Mouse (Mus musculus) E14TG2a.4 (cell line): ENCODE measurements at regions not wholly inside any gene's neighbourhood (a gene's known extent, or its start where the extent isn't known, plus 50 kb on each side); places are given as distances from the start of the nearest gene placed in this dataset.

Experiments
- CTCF ChIP-seq: conservative IDR thresholded peaks from 2 replicates; pipeline ENCODE4 v1.5.1; 2014; ENCODE audit warnings: low read length
- NANOG ChIP-seq: IDR thresholded peaks from 2 replicates; pipeline ENCODE4 v1.6.1; 2014; ENCODE audit warnings: borderline replicate concordance, low read length, mixed read lengths

GRCm38 (mm10) chr15:68665331-68665730 lies 2164.6 kb upstream of the Lrrc6 start:
- no peak for TF ChIP-seq CTCF
- TF ChIP-seq NANOG, result no peak
